Mouse (Mus musculus): Measurements from ENCODE around the gene Sapcd1. TPM values are rescaled to one million over a fixed set of nuclear protein-coding genes. Genes with fewer than 3 reads are reported as not detected.
"Not testable (repeated sequence)": the region's sequence is repeated elsewhere in the genome, so short reads cannot be mapped to it uniquely, and the experiment has no call there.

Sapcd1 gene
- polyA plus RNA-seq, 1 experiment: 2.8 TPM

GRCm38 (mm10) chr17:35016376-35016775, 11.4 kb downstream of the Sapcd1 start, which contains the start of gene Vwa7:
Gene Vwa7 (plus strand): TSS chr17:35016579.
- DNase-seq: no peak
- peaks cover 4% of the 10 kb centered on the region; the same call in 1 of the 2 replicates for H3K4me1 ChIP-seq (ENCODE audit: control insufficient read depth, insufficient read depth, low read length)
- no peak within 1 kb of the TSS for H3K4me3 ChIP-seq (replicated peaks; ENCODE audit: extremely low read depth, low read depth, low read length)
- WGBS: 41% methylated on average over 12 of the region's 12 CpGs
- no peak for TF ChIP-seq CTCF (IDR thresholded peaks at IDR 0.05; ENCODE audit: insufficient read depth, low read length)

- Histone ChIP-seq H3K4me3 (replicated peaks; ENCODE audit: extremely low read depth, low read depth, low read length) (no peak overlapping the region), H3K4me1 (ENCODE audit: control insufficient read depth, insufficient read depth, low read length) (no peaks in the 10 kb centered on the region; the same call in 1 of the 2 replicates)
- WGBS: 90% methylated on average over 16 of the region's 16 CpGs
- TF ChIP-seq CTCF (IDR thresholded peaks at IDR 0.05; ENCODE audit: insufficient read depth, low read length) (no peak), POLR2A (IDR thresholded peaks at IDR 0.05; ENCODE audit: borderline replicate concordance, extremely low read depth, low read depth, low read length) (no peak)
- no peak for DNase-seq
Observed at GRCm38 (mm10) chr17:35015296-35015695, 12.5 kb downstream of the Sapcd1 start.

DNA sequence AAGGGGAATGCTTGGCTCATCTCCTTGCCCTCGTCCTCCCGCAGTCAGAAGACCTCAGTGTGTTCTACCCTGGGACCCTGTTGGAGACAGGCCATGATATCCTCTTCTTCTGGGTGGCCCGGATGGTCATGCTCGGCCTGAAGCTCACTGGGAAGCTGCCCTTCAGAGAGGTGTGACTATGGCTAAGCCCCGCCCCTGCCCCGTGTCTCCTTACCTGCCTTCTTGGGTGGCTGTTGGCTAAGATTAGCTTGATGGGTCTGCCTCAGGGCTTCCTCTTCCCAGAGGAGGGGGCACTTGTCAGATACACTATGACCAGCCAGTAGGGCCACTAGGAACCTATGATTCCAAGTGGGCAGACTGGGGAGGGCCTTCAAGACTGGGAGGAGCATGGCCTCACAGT, 14.6 kb downstream of the Sapcd1 start:
- no peak for TF ChIP-seq POLR2A (IDR thresholded peaks at IDR 0.05; ENCODE audit: borderline replicate concordance, extremely low read depth, low read depth, low read length)
- no peak for TF ChIP-seq CTCF (IDR thresholded peaks at IDR 0.05; ENCODE audit: insufficient read depth, low read length)
- no peak for DNase-seq
- no peak overlapping the region for H3K4me3 ChIP-seq (replicated peaks; ENCODE audit: extremely low read depth, low read depth, low read length)
- 68% methylated on average over 6 of the region's 6 CpGs for WGBS
- H3K4me1 ChIP-seq (ENCODE audit: control insufficient read depth, insufficient read depth, low read length): no peaks in the 10 kb centered on the region; the same call in 1 of the 2 replicates

DNA sequence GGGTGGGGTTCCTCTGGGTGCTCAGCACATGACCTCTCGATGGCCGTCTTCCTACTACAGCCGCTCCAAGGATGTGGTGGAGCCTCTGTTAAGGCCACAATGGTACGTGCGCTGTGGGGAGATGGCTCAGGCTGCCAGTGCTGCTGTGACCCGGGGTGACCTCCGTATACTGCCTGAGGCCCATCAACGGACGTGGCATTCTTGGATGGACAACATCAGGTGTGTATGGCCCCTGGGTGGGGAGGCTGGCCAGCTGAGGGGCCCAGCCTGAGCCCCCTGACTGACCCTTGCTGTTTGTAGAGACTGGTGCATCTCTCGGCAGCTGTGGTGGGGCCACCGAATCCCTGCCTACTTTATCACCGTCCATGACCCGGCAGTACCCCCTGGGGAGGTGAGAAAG, 15.4 kb downstream of the Sapcd1 start:
- TF ChIP-seq CTCF (IDR thresholded peaks at IDR 0.05; ENCODE audit: insufficient read depth, low read length) (no peak), POLR2A (IDR thresholded peaks at IDR 0.05; ENCODE audit: borderline replicate concordance, extremely low read depth, low read depth, low read length) (no peak)
- no peak for DNase-seq
- Histone ChIP-seq H3K4me1 (ENCODE audit: control insufficient read depth, insufficient read depth, low read length) (no peaks in the 10 kb centered on the region; the same call in 1 of the 2 replicates), H3K4me3 (replicated peaks; ENCODE audit: extremely low read depth, low read depth, low read length) (no peak overlapping the region)
- WGBS: 84% methylated on average over 13 of the region's 13 CpGs

DNA sequence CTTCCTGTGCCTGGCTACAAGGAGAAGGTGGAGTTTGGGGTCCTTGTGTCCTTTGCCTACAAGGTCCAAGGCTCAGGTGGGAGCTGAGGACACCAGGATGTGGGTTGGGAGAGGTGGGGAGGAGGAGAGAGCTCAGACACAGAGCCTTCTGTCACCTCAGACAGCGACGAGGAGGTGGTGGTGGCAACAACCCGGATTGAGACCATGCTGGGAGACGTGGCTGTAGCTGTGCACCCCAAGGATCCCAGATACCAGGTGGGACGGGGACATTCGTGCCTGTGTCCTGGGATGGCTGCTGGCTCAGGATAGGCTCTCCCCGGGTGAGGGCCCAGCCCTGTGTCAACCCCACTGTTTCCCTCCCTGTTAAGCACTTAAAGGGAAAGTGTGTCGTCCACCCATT, 16.4 kb downstream of the Sapcd1 start:
- H3K4me1 ChIP-seq (ENCODE audit: control insufficient read depth, insufficient read depth, low read length): no peaks in the 10 kb centered on the region; the same call in 1 of the 2 replicates
- no peak for TF ChIP-seq CTCF (IDR thresholded peaks at IDR 0.05; ENCODE audit: insufficient read depth, low read length)
- no peak for TF ChIP-seq POLR2A (IDR thresholded peaks at IDR 0.05; ENCODE audit: borderline replicate concordance, extremely low read depth, low read depth, low read length)
- no peak overlapping the region for H3K4me3 ChIP-seq (replicated peaks; ENCODE audit: extremely low read depth, low read depth, low read length)
- DNase-seq: no peak
- 95% methylated on average over 8 of the region's 8 CpGs for WGBS

DNA sequence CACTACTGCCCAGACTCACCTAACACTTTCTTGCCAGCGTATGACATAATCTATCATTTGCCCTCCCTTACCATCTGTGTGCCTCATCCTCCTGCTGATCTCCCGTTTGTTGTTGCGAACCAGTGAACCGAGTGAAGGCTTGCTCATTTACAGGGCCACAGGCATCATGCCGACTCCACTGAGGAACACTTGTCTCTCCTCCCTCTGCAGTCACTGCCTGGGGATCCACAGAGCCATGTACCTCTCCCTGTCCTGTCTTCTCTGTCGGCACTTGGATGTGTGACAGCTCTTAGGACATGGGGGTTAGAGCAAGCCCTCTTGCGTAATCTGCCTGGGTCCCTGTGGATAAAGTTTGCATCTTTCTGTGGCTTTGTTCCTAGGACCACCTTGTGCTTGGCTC, 18.2 kb downstream of the Sapcd1 start:
- WGBS: 89% methylated on average over 7 of the region's 7 CpGs
- DNase-seq: no peak

GRCm38 (mm10) chr17:35007387-35007991, 20.3 kb downstream of the Sapcd1 start:
- 90% methylated on average over 7 of the region's 7 CpGs for WGBS
- H3K4me3 ChIP-seq (replicated peaks; ENCODE audit: extremely low read depth, low read depth, low read length): no peak overlapping the region
- H3K4me1 ChIP-seq (ENCODE audit: control insufficient read depth, insufficient read depth, low read length): peaks cover 4% of the 10 kb centered on the region
- DNase-seq: no peak
- TF ChIP-seq CTCF (IDR thresholded peaks at IDR 0.05; ENCODE audit: insufficient read depth, low read length) (no peak), POLR2A (IDR thresholded peaks at IDR 0.05; ENCODE audit: borderline replicate concordance, extremely low read depth, low read depth, low read length) (no peak)

More for the DNA sequence above, 18.2 kb downstream of the Sapcd1 start:
- H3K4me3 ChIP-seq (replicated peaks; ENCODE audit: extremely low read depth, low read depth, low read length): no peak overlapping the region
- H3K4me1 ChIP-seq (ENCODE audit: control insufficient read depth, insufficient read depth, low read length): no peaks in the 10 kb centered on the region
- TF ChIP-seq CTCF (IDR thresholded peaks at IDR 0.05; ENCODE audit: insufficient read depth, low read length) (no peak), POLR2A (IDR thresholded peaks at IDR 0.05; ENCODE audit: borderline replicate concordance, extremely low read depth, low read depth, low read length) (no peak)

- H3K4me1 ChIP-seq (ENCODE audit: control insufficient read depth, insufficient read depth, low read length); DNase-seq; H3K4me3 ChIP-seq (replicated peaks; ENCODE audit: extremely low read depth, low read depth, low read length): not testable (repeated sequence)
- 98% methylated on average over 5 of the region's 5 CpGs for WGBS
Observed at GRCm38 (mm10) chr17:35005902-35006301, 21.9 kb downstream of the Sapcd1 start.

DNA sequence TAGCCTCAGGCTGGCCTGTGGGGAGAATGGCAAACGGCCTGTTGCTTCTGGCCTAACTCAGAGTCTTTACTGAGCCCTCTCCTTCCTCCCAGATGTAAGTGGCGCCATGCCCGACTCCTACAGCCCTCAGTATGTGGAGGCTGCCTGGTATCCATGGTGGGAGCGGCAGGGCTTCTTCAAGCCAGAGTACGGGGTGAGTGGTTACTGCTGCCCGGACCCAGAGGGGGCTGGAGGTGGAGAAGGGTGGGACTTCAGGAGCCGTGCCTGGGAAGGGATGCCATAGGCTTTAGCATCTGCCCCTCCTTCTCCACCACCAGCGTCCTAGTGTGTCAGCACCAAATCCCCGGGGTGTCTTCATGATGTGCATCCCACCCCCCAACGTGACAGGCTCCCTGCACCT, 22.7 kb downstream of the Sapcd1 start:
- Histone ChIP-seq H3K4me1 (ENCODE audit: control insufficient read depth, insufficient read depth, low read length) (peaks cover 8% of the 10 kb centered on the region), H3K4me3 (replicated peaks; ENCODE audit: extremely low read depth, low read depth, low read length) (no peak overlapping the region)
- DNase-seq: no peak
- whole genome bisulfite sequencing: 95% methylated on average over 10 of the region's 10 CpGs
- TF ChIP-seq POLR2A (IDR thresholded peaks at IDR 0.05; ENCODE audit: borderline replicate concordance, extremely low read depth, low read depth, low read length) (no peak), CTCF (IDR thresholded peaks at IDR 0.05; ENCODE audit: insufficient read depth, low read length) (no peak)

- DNase-seq: no peak
- WGBS: 95% methylated on average over 17 of the region's 17 CpGs
- TF ChIP-seq POLR2A (IDR thresholded peaks at IDR 0.05; ENCODE audit: borderline replicate concordance, extremely low read depth, low read depth, low read length) (no peak), CTCF (IDR thresholded peaks at IDR 0.05; ENCODE audit: insufficient read depth, low read length) (no peak)
- Histone ChIP-seq H3K4me3 (replicated peaks; ENCODE audit: extremely low read depth, low read depth, low read length) (no peak overlapping the region), H3K4me1 (ENCODE audit: control insufficient read depth, insufficient read depth, low read length) (peaks cover 8% of the 10 kb centered on the region)
Observed at GRCm38 (mm10) chr17:35004075-35004717, 23.6 kb downstream of the Sapcd1 start.
